Mouse (Mus musculus) MEL (cell line): Measurements from ENCODE around the gene Abcc4. TPM values are rescaled to one million over a fixed set of nuclear protein-coding genes. Genes with fewer than 3 reads are reported as not detected.

Experiments used
- DNase-seq: peaks from one replicate; pipeline ENCODE4 v3.0.0; 2011; ENCODE audit warnings: low read depth, low spot score
- H3K27ac ChIP-seq: 2 replicates; pipeline ENCODE4 v1.5.1; 2012; ENCODE audit warnings: low read depth, mild to moderate bottlenecking, control low read depth, low read length, moderate library complexity; ENCODE audit not compliant: control insufficient read depth
- H3K27me3 ChIP-seq, 2 experiments: fragments of 150-350 bp in 1 of 2; sonication (generic) in 1 of 2; 2 replicates each; pipeline ENCODE4 v1.6.1; 2012; ENCODE audit warnings: low read length in 2 of 2, mild to moderate bottlenecking in 2 of 2, improper control_type of control experiment in 1 of 2, moderate library complexity in 1 of 2; ENCODE audit not compliant: insufficient read depth in 2 of 2, control insufficient read depth in 1 of 2
- H3K36me3 ChIP-seq, 2 experiments: 2 replicates each; pipeline ENCODE4 v1.6.1; 2012 to 2014; ENCODE audit warnings: low read length in 2 of 2, improper control_type of control experiment in 1 of 2, inconsistent platforms in 1 of 2, mild to moderate bottlenecking in 1 of 2; ENCODE audit not compliant: insufficient read depth in 2 of 2, control insufficient read depth in 1 of 2
- H3K4me1 ChIP-seq, 2 experiments: fragments of 150-350 bp in 1 of 2; sonication (generic) in 1 of 2; 2 replicates each; pipeline ENCODE4 v1.6.1; 2012; ENCODE audit warnings: low read length in 2 of 2, improper control_type of control experiment in 1 of 2, mild to moderate bottlenecking in 1 of 2; ENCODE audit not compliant: insufficient read depth in 2 of 2, control insufficient read depth in 1 of 2
- H3K4me3 ChIP-seq, 2 experiments: fragments of 150-350 bp in 1 of 2; sonication (generic) in 1 of 2; 2 replicates each; pipeline ENCODE4 v1.5.1; 2012; ENCODE audit warnings: low read depth in 2 of 2, low read length in 2 of 2, mild to moderate bottlenecking in 2 of 2, moderate library complexity in 2 of 2, control low read depth in 1 of 2, improper control_type of control experiment in 1 of 2; ENCODE audit not compliant: control insufficient read depth in 1 of 2, insufficient read depth in 1 of 2
- H3K79me2 ChIP-seq: 2 replicates; pipeline ENCODE4 v1.6.1; 2012; ENCODE audit warnings: mild to moderate bottlenecking, low read length, moderate library complexity; ENCODE audit not compliant: control insufficient read depth, poor library complexity, insufficient read depth
- H3K9ac ChIP-seq: 2 replicates; pipeline ENCODE4 v1.6.1; 2012; ENCODE audit warnings: low read depth, mild to moderate bottlenecking, control low read depth, low read length, moderate library complexity; ENCODE audit not compliant: control insufficient read depth, poor library complexity, severe bottlenecking
- H3K9me3 ChIP-seq: fragments of 150-350 bp; sonication (generic); replicated peaks from 2 replicates; pipeline ENCODE4 v1.6.1; 2012; ENCODE audit warnings: mild to moderate bottlenecking, low read length, improper control_type of control experiment, moderate library complexity; ENCODE audit not compliant: insufficient read depth
- BHLHE40 ChIP-seq: IDR thresholded peaks from 2 replicates; pipeline ENCODE4 v1.6.1; 2012; ENCODE audit warnings: low read depth, mild to moderate bottlenecking, inconsistent platforms, low read length, improper control_type of control experiment, borderline replicate concordance
- CTCF ChIP-seq, 3 experiments: IDR thresholded peaks in 2 of 3; conservative IDR thresholded peaks in 1 of 3; 2 replicates each; pipeline ENCODE4 v1.5.1; 2011 to 2012; ENCODE audit warnings: low read length in 3 of 3, low read depth in 2 of 3, mild to moderate bottlenecking in 2 of 3, improper control_type of control experiment in 1 of 3, inconsistent platforms in 1 of 3, mixed read lengths in 1 of 3, moderate library complexity in 1 of 3; ENCODE audit not compliant: control insufficient read depth in 1 of 3, insufficient read depth in 1 of 3, poor library complexity in 1 of 3, severe bottlenecking in 1 of 3
- E2F4 ChIP-seq: IDR thresholded peaks from 2 replicates; pipeline ENCODE4 v1.6.1; 2011; ENCODE audit warnings: low read depth, low read length, improper control_type of control experiment, borderline replicate concordance
- EP300 ChIP-seq, 2 experiments: IDR thresholded peaks; 2 replicates each; pipeline ENCODE4 v1.6.1; 2011; ENCODE audit warnings: improper control_type of control experiment in 2 of 2, low read length in 2 of 2, low read depth in 1 of 2, mild to moderate bottlenecking in 1 of 2
- ETS1 ChIP-seq: IDR thresholded peaks from 2 replicates; pipeline ENCODE4 v1.6.1; 2012; ENCODE audit warnings: low read depth, mild to moderate bottlenecking, inconsistent platforms, low read length, improper control_type of control experiment, moderate library complexity
- GABPA ChIP-seq: IDR thresholded peaks from 2 replicates; pipeline ENCODE4 v1.6.1; 2012; ENCODE audit warnings: low read depth, mild to moderate bottlenecking, inconsistent platforms, low read length, improper control_type of control experiment, moderate library complexity
- HCFC1 ChIP-seq: IDR thresholded peaks from 2 replicates; pipeline ENCODE4 v1.6.1; 2012; ENCODE audit warnings: low read depth, mild to moderate bottlenecking, inconsistent platforms, low read length, improper control_type of control experiment, moderate library complexity
- KAT2A ChIP-seq: conservative IDR thresholded peaks from 2 replicates; pipeline ENCODE4 v1.6.1; 2012; ENCODE audit warnings: low read depth, low read length, improper control_type of control experiment, inconsistent platforms
- MAX ChIP-seq: IDR thresholded peaks from 2 replicates; pipeline ENCODE4 v1.6.1; 2011; ENCODE audit warnings: low read length, improper control_type of control experiment
- MEF2A ChIP-seq: IDR thresholded peaks from 2 replicates; pipeline ENCODE4 v1.6.1; 2014; ENCODE audit warnings: low read depth, mild to moderate bottlenecking, inconsistent platforms, low read length, improper control_type of control experiment; ENCODE audit not compliant: poor library complexity, insufficient replicate concordance, severe bottlenecking; ENCODE audit errors: extremely low read depth
- MXI1 ChIP-seq: IDR thresholded peaks from 2 replicates; pipeline ENCODE4 v1.6.1; 2011; ENCODE audit warnings: mild to moderate bottlenecking, low read depth, low read length, improper control_type of control experiment
- MYB ChIP-seq: IDR thresholded peaks from 2 replicates; pipeline ENCODE4 v1.6.1; 2011; ENCODE audit warnings: mild to moderate bottlenecking, low read depth, low read length, improper control_type of control experiment
- NELFE ChIP-seq: IDR thresholded peaks from 2 replicates; pipeline ENCODE4 v1.6.1; 2011; ENCODE audit warnings: low read depth, low read length, improper control_type of control experiment
- NRF1 ChIP-seq: IDR thresholded peaks from 2 replicates; pipeline ENCODE4 v1.6.1; 2014; ENCODE audit warnings: low read depth, mild to moderate bottlenecking, inconsistent platforms, low read length, improper control_type of control experiment, moderate library complexity; ENCODE audit not compliant: poor library complexity, insufficient read depth, severe bottlenecking
- POLR2A ChIP-seq, 2 experiments: IDR thresholded peaks; 2 replicates each; pipeline ENCODE4 v1.6.1; 2011 to 2012; ENCODE audit warnings: low read length in 2 of 2, mild to moderate bottlenecking in 2 of 2, control low read depth in 1 of 2, improper control_type of control experiment in 1 of 2, low read depth in 1 of 2, moderate library complexity in 1 of 2; ENCODE audit not compliant: control insufficient read depth in 1 of 2, insufficient read depth in 1 of 2, poor library complexity in 1 of 2
- POLR2AphosphoS2 ChIP-seq: IDR thresholded peaks from 2 replicates; pipeline ENCODE4 v1.6.1; 2011; ENCODE audit warnings: low read length, improper control_type of control experiment
- POLR2AphosphoS5 ChIP-seq: IDR thresholded peaks from 2 replicates; pipeline ENCODE4 v1.6.1; 2012; ENCODE audit warnings: low read depth, borderline replicate concordance, mild to moderate bottlenecking, inconsistent platforms, low read length, moderate library complexity, mixed read lengths
- RCOR1 ChIP-seq: IDR thresholded peaks from 2 replicates; pipeline ENCODE4 v1.6.1; 2012; ENCODE audit warnings: low read depth, mild to moderate bottlenecking, inconsistent platforms, low read length, improper control_type of control experiment
- SIN3A ChIP-seq: IDR thresholded peaks from 2 replicates; pipeline ENCODE4 v1.6.1; 2012; ENCODE audit warnings: low read length, improper control_type of control experiment, inconsistent platforms
- TBP ChIP-seq: IDR thresholded peaks from 2 replicates; pipeline ENCODE4 v1.8.0; 2011; ENCODE audit warnings: low read depth, low read length, improper control_type of control experiment
- TCF12 ChIP-seq: IDR thresholded peaks from 2 replicates; pipeline ENCODE4 v1.6.1; 2014; ENCODE audit warnings: low read depth, mild to moderate bottlenecking, inconsistent platforms, low read length, improper control_type of control experiment, moderate library complexity
- USF1 ChIP-seq: IDR thresholded peaks from 2 replicates; pipeline ENCODE4 v1.6.1; 2014; ENCODE audit warnings: low read depth, mild to moderate bottlenecking, inconsistent platforms, low read length, improper control_type of control experiment, moderate library complexity
- USF2 ChIP-seq, 2 experiments: IDR thresholded peaks; 2 replicates each; pipeline ENCODE4 v1.6.1; 2011 to 2012; ENCODE audit warnings: improper control_type of control experiment in 2 of 2, low read length in 2 of 2, borderline replicate concordance in 1 of 2, inconsistent platforms in 1 of 2, low read depth in 1 of 2, mild to moderate bottlenecking in 1 of 2; ENCODE audit not compliant: insufficient read depth in 1 of 2
- ZC3H11A ChIP-seq: IDR thresholded peaks from 2 replicates; pipeline ENCODE4 v1.6.1; 2012; ENCODE audit warnings: low read depth, mild to moderate bottlenecking, inconsistent platforms, low read length, improper control_type of control experiment
- ZKSCAN1 ChIP-seq: IDR thresholded peaks from 2 replicates; pipeline ENCODE4 v1.6.1; 2012; ENCODE audit warnings: low read depth, mild to moderate bottlenecking, inconsistent platforms, low read length, improper control_type of control experiment, moderate library complexity
- ZNF384 ChIP-seq: IDR thresholded peaks from 2 replicates; pipeline ENCODE4 v1.6.1; 2012; ENCODE audit warnings: low read depth, mild to moderate bottlenecking, inconsistent platforms, low read length, improper control_type of control experiment
- polyA plus RNA-seq, 2 experiments: library from polyadenylated mRNA; stranded (reverse) in 1 of 2; unstranded in 1 of 2; fragments of >175 nt in 1 of 2; fragments of >200 nt in 1 of 2; gene quantifications; 2 replicates each; pipeline versions ENCODE4 v1.2.1 to v1.2.4; 2012; ENCODE audit warnings: low replicate concordance in 2 of 2, low read depth in 1 of 2; ENCODE audit not compliant: insufficient read length in 2 of 2, insufficient read depth in 1 of 2, missing spikeins in 1 of 2
- total RNA-seq: library from RNA; depleted of rRNA; stranded (reverse); fragments of 300-350 nt; gene quantifications from 2 replicates; pipeline ENCODE4 v1.2.3, GENCODE M21; 2012

The Abcc4 gene
- total and polyA plus RNA-seq, 3 experiments, result 7.1 to 8.4 TPM; not detected in 1

- TF ChIP-seq USF1, result no peak
- no peak for TF ChIP-seq TCF12
- TF ChIP-seq TBP, result no peak
- TF ChIP-seq KAT2A, result no peak
- TF ChIP-seq ZC3H11A, result no peak
- no peak for TF ChIP-seq MYB
- no peak for TF ChIP-seq ETS1
- TF ChIP-seq EP300 (IDR thresholded peaks at IDR 0.05; ENCODE audit: low read depth in 1 of 2, low read length in 2 of 2), result no peak
- no peak for TF ChIP-seq BHLHE40
- TF ChIP-seq POLR2A (IDR thresholded peaks at IDR 0.05; ENCODE audit: control insufficient read depth in 1 of 2, insufficient read depth in 1 of 2, low read depth in 1 of 2, low read length in 2 of 2, poor library complexity in 1 of 2), result no peak
- no peak overlapping the region for H3K27ac ChIP-seq
- H3K9me3 ChIP-seq, result no peaks in the 10 kb centered on the region
- H3K79me2 ChIP-seq, result no peaks in the 10 kb centered on the region
- no peak overlapping the region for H3K9ac ChIP-seq
- H3K4me1 ChIP-seq, result no peaks in the 10 kb centered on the region
- no peak for DNase-seq
- no peaks in the 10 kb centered on the region for H3K36me3 ChIP-seq
- H3K27me3 ChIP-seq, result no peaks in the 10 kb centered on the region
- H3K4me3 ChIP-seq, result no peak overlapping the region
Observed at GRCm38 (mm10) chr14:118610786-118611185, 95.2 kb downstream of the Abcc4 start.

- no peak overlapping the region for H3K4me3 ChIP-seq
- no peak overlapping the region for H3K9ac ChIP-seq
- H3K9me3 ChIP-seq, result no peaks in the 10 kb centered on the region
- no peaks in the 10 kb centered on the region for H3K79me2 ChIP-seq
- DNase-seq, result no peak
- no peaks in the 10 kb centered on the region for H3K36me3 ChIP-seq
- no peaks in the 10 kb centered on the region for H3K27me3 ChIP-seq
- TF ChIP-seq E2F4 (no peak), MEF2A (no peak), SIN3A (no peak), MXI1 (no peak), ZC3H11A (no peak), POLR2AphosphoS5 (no peak), NRF1 (no peak), ZKSCAN1 (no peak), GABPA (no peak), NELFE (no peak), USF2 (IDR thresholded peaks at IDR 0.05; ENCODE audit: borderline replicate concordance in 1 of 2, insufficient read depth in 1 of 2, low read depth in 1 of 2, low read length in 2 of 2) (no peak), ZNF384 (no peak), POLR2AphosphoS2 (no peak), RCOR1 (no peak), HCFC1 (no peak), CTCF (IDR thresholded peaks at IDR 0.05 in 2 of 3, conservative IDR thresholded peaks at IDR 0.05 in 1 of 3; ENCODE audit: control insufficient read depth in 1 of 3, insufficient read depth in 1 of 3, low read depth in 2 of 3, low read length in 3 of 3, poor library complexity in 1 of 3, severe bottlenecking in 1 of 3) (no peak), ETS1 (no peak), MYB (no peak), MAX (no peak)
- no peak overlapping the region for H3K27ac ChIP-seq
- H3K4me1 ChIP-seq, result no peaks in the 10 kb centered on the region
Observed at GRCm38 (mm10) chr14:118608816-118609465, 97.1 kb downstream of the Abcc4 start.
